8 mouse cellular contexts compared by ENCODE assay signal in the genomic region with DNA sequence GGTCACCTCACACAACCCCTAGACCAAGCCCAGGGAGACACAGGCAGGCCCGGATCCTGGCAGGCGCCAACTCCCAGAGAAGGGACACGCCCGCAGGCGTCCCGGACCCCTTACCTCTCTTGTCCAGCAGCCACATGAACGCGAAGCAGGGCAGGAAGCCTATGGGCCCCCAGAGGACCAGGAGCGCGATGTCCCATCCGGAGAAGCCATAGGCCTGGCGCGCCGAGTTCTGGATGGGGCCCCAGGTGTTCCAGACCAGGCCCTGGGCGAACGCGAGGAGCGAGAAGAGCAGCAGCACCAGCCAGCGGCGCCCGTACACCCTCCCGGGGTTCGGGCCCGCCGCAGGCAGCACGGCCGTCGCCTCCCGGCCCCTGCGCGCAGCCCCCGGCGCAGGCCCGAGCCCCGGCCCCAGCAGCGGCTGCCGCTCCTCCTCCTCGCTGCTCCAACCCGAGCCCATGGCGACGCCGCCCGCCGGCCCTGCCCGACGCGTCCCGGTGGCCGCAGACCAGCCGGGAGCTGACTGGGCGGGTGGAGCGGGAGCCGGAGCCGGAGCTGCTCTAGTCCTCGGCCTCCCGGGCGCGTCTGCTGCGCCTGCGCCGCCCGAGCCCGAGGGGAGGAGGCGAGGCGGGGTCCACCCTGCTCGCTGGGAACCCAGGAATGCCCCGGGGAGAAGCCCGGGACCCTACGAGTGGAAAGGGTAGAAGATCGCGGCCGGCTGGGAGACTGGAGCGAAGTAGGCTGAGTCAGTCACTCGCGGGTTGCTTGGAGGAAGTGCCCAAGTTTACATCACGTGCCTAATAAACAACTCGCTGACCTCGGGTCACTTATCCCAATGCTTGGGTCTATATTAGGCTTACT. TPM values are rescaled to one million over a fixed set of nuclear protein-coding genes. Genes with fewer than 3 reads are reported as not detected.
DNase-seq lines count a peak whose midpoint lies in the region; ATAC-seq lines count a peak whose summit lies in the region.

A gene (minus strand): TSS at position 572 of the 858 bp plus-strand sequence.

- DNase-seq in T-cell, adult 2 months (ENCODE audit: low spot score): peak; percentile 48
- DNase-seq in embryo, embryonic 10 days (ENCODE audit: low spot score): peak; percentile 75
- peak; percentile 76 for DNase-seq in gastrocnemius, postnatal 10 days
- DNase-seq in induced T-regulatory cell, adult 2 months (ENCODE audit: low read depth): peak; percentile 68
- DNase-seq in left cerebral cortex, adult 8-10 months (ENCODE audit: low spot score in 2 of 2): peak; percentile 61 to 66
- DNase-seq in right cerebral cortex, adult 18-20 months: peak; percentile 85
- peak; percentile 28 for DNase-seq in urinary bladder, postnatal 10 days (ENCODE audit: low spot score)

- ATAC-seq in megakaryocyte, adult 5-6 weeks (ENCODE audit: poor library complexity, severe bottlenecking): peak; percentile 51

RNA-seq across cellular contexts. Expression of the gene that starts here (rescaled TPM):
- total RNA-seq in gastrocnemius, postnatal 10 days (2021): 10 to 100 TPM; 29.2 to 35.4 TPM
- total RNA-seq in left cerebral cortex, adult 8-10 months (2022): 10 to 100 TPM; 65.2 to 71.3 (median 70.6) TPM
- total RNA-seq in megakaryocyte, adult 5-6 weeks (2015): 17.8 and 23.2 TPM in 2 replicates
- 13.0 and 14.1 TPM in 2 replicates for total RNA-seq in megakaryocyte, adult 5-6 weeks (2017)

Comparison
In these comparisons a context has a peak if more than half of its experiments do, and no peak if none do; other contexts are left out.
1. Peak in every context shown above with its lines: DNase-seq and ATAC-seq.
2. DNase-seq: peak in every context shown above with its lines; median percentile 85 in right cerebral cortex, adult 18-20 months; 76 in gastrocnemius, postnatal 10 days; 75 in embryo, embryonic 10 days; 68 in induced T-regulatory cell, adult 2 months; 64 in left cerebral cortex, adult 8-10 months; 48 in T-cell, adult 2 months; 28 in urinary bladder, postnatal 10 days.